Mouse (Mus musculus): Measurements from ENCODE around the gene Rarres1. TPM values are rescaled to one million over a fixed set of nuclear protein-coding genes. Genes with fewer than 3 reads are reported as not detected.

The Rarres1 gene
- polyA plus RNA-seq, 1 experiment from 2014 or later, result 1.4 TPM

- H3K27ac ChIP-seq (ENCODE audit: low read length), result no peak overlapping the region
- no peak overlapping the region for H3K9ac ChIP-seq (replicated peaks; ENCODE audit: low read depth, low read length)
- no peaks in the 10 kb centered on the region for H3K4me1 ChIP-seq (replicated peaks; ENCODE audit: control insufficient read depth, insufficient read depth, low read length)
- no peak for ATAC-seq
- no peaks in the 10 kb centered on the region for H3K27me3 ChIP-seq (replicated peaks; ENCODE audit: control insufficient read depth, insufficient read depth, low read length)
- H3K9me3 ChIP-seq (ENCODE audit: control insufficient read depth, low read length), result no peaks in the 10 kb centered on the region
- 77% methylated on average over 5 of the region's 5 CpGs for WGBS
- no peak overlapping the region for H3K4me3 ChIP-seq (replicated peaks; ENCODE audit: low read length)
- H3K36me3 ChIP-seq (ENCODE audit: control insufficient read depth, insufficient read depth), result peaks cover 24% of the 10 kb centered on the region
- no peak overlapping the region for H3K4me2 ChIP-seq (ENCODE audit: low read length)
Observed at GRCm38 (mm10) chr3:67450601-67451210, 64.6 kb downstream of the Rarres1 start.

- no peak overlapping the region for H3K4me2 ChIP-seq (ENCODE audit: low read length)
- no peaks in the 10 kb centered on the region for H3K4me1 ChIP-seq (replicated peaks; ENCODE audit: control insufficient read depth, insufficient read depth, low read length)
- no peaks in the 10 kb centered on the region for H3K9me3 ChIP-seq (ENCODE audit: control insufficient read depth, low read length)
- H3K4me3 ChIP-seq (replicated peaks; ENCODE audit: low read length), result no peak overlapping the region
- no peaks in the 10 kb centered on the region for H3K27me3 ChIP-seq (replicated peaks; ENCODE audit: control insufficient read depth, insufficient read depth, low read length)
- H3K9ac ChIP-seq (replicated peaks; ENCODE audit: low read depth, low read length), result no peak overlapping the region
- ATAC-seq, result no peak
- peaks cover 27% of the 10 kb centered on the region for H3K36me3 ChIP-seq (ENCODE audit: control insufficient read depth, insufficient read depth)
- 95% methylated on average over 21 of the region's 21 CpGs for WGBS
- no peak overlapping the region for H3K27ac ChIP-seq (ENCODE audit: low read length)
Observed at GRCm38 (mm10) chr3:67449660-67450059, 65.7 kb downstream of the Rarres1 start.

GRCm38 (mm10) chr3:67447143-67447542 lies 68.2 kb downstream of the Rarres1 start:
- no peaks in the 10 kb centered on the region for H3K27me3 ChIP-seq (replicated peaks; ENCODE audit: control insufficient read depth, insufficient read depth, low read length)
- peaks cover 27% of the 10 kb centered on the region for H3K36me3 ChIP-seq (ENCODE audit: control insufficient read depth, insufficient read depth)
- H3K4me1 ChIP-seq (replicated peaks; ENCODE audit: control insufficient read depth, insufficient read depth, low read length), result no peaks in the 10 kb centered on the region
- no peak overlapping the region for H3K27ac ChIP-seq (ENCODE audit: low read length)
- H3K4me2 ChIP-seq (ENCODE audit: low read length), result no peak overlapping the region
- no peak overlapping the region for H3K4me3 ChIP-seq (replicated peaks; ENCODE audit: low read length)
- H3K9me3 ChIP-seq (ENCODE audit: control insufficient read depth, low read length), result no peaks in the 10 kb centered on the region
- WGBS, result 94% methylated on average over 2 of the region's 2 CpGs
- H3K9ac ChIP-seq (replicated peaks; ENCODE audit: low read depth, low read length), result no peak overlapping the region
- ATAC-seq, result no peak

- Histone ChIP-seq H3K4me3 (replicated peaks; ENCODE audit: low read length) (no peak overlapping the region), H3K36me3 (ENCODE audit: control insufficient read depth, insufficient read depth) (peaks cover 21% of the 10 kb centered on the region)
- WGBS, result 95% methylated on average over 6 of the region's 6 CpGs
Observed at GRCm38 (mm10) chr3:67434011-67434410, 81.3 kb downstream of the Rarres1 start.

GRCm38 (mm10) chr3:67429999-67430380 lies 85.3 kb downstream of the Rarres1 start, which contains the start of gene Gfm1:
Gfm1 (plus strand) TSS chr3:67430096.
- H3K27me3 ChIP-seq (replicated peaks; ENCODE audit: control insufficient read depth, insufficient read depth, low read length), result no peaks in the 10 kb centered on the region
- peak; percentile 98 for ATAC-seq
- H3K4me3 ChIP-seq (replicated peaks; ENCODE audit: low read length), result peak within 1 kb of the TSS; percentile 93
- H3K4me2 ChIP-seq (ENCODE audit: low read length), result peak within 1 kb of the TSS; percentile 78
- peak within 1 kb of the TSS; percentile 79 for H3K9ac ChIP-seq (replicated peaks; ENCODE audit: low read depth, low read length)
- H3K27ac ChIP-seq (ENCODE audit: low read length), result no peak within 1 kb of the TSS
- peaks cover 3% of the 10 kb centered on the region; the same call in 1 of the 2 replicates for H3K9me3 ChIP-seq (ENCODE audit: control insufficient read depth, low read length)
- H3K4me1 ChIP-seq (replicated peaks; ENCODE audit: control insufficient read depth, insufficient read depth, low read length), result peaks cover 9% of the 10 kb centered on the region
- H3K36me3 ChIP-seq (ENCODE audit: control insufficient read depth, insufficient read depth), result peaks cover under 1% of the 10 kb centered on the region; the same call in 1 of the 2 replicates
- WGBS, result 0% methylated on average over 24 of the region's 24 CpGs

More at GRCm38 (mm10) chr3:67434011-67434410, 81.3 kb downstream of the Rarres1 start:
- H3K4me2 ChIP-seq (ENCODE audit: low read length), result no peak overlapping the region
- H3K27me3 ChIP-seq (replicated peaks; ENCODE audit: control insufficient read depth, insufficient read depth, low read length), result no peaks in the 10 kb centered on the region
- H3K27ac ChIP-seq (ENCODE audit: low read length), result no peak overlapping the region
- H3K9me3 ChIP-seq (ENCODE audit: control insufficient read depth, low read length), result no peaks in the 10 kb centered on the region
- ATAC-seq, result no peak
- no peak overlapping the region for H3K9ac ChIP-seq (replicated peaks; ENCODE audit: low read depth, low read length)
- peaks cover 9% of the 10 kb centered on the region for H3K4me1 ChIP-seq (replicated peaks; ENCODE audit: control insufficient read depth, insufficient read depth, low read length)

GRCm38 (mm10) chr3:67429338-67429998 lies 85.9 kb downstream of the Rarres1 start:
- peak; percentile 10; the same call in 1 of the 2 replicates for ATAC-seq
- Histone ChIP-seq H3K27ac (ENCODE audit: low read length) (no peak overlapping the region), H3K27me3 (replicated peaks; ENCODE audit: control insufficient read depth, insufficient read depth, low read length) (no peaks in the 10 kb centered on the region), H3K9ac (replicated peaks; ENCODE audit: low read depth, low read length) (peak overlapping the region; percentile 79; the same call in 1 of the 2 replicates), H3K36me3 (ENCODE audit: control insufficient read depth, insufficient read depth) (no peaks in the 10 kb centered on the region), H3K4me2 (ENCODE audit: low read length) (peak overlapping the region; percentile 78), H3K4me1 (replicated peaks; ENCODE audit: control insufficient read depth, insufficient read depth, low read length) (peaks cover 9% of the 10 kb centered on the region), H3K9me3 (ENCODE audit: control insufficient read depth, low read length) (peaks cover 3% of the 10 kb centered on the region; the same call in 1 of the 2 replicates), H3K4me3 (replicated peaks; ENCODE audit: low read length) (peak overlapping the region; percentile 93)
- WGBS, result 33% methylated on average over 8 of the region's 8 CpGs

Other genes starting within 250 kb of the Rarres1 start
- 14.2 and 14.3 TPM in 2 replicates for gene Mlf1, start 141.4 kb downstream of the Rarres1 start, polyA plus RNA-seq (2015; fragmentation: Nextera tagmentation; extraction: Ambion mirVana)
- gene Gm17402, start 140.4 kb downstream of the Rarres1 start, polyA plus RNA-seq (2015; fragmentation: Nextera tagmentation; extraction: Ambion mirVana), result not detected in 2 replicates
- 33.6 and 38.2 TPM in 2 replicates for gene Gfm1, start 85.4 kb downstream of the Rarres1 start, polyA plus RNA-seq (2015; fragmentation: Nextera tagmentation; extraction: Ambion mirVana)
- 70.4 and 70.5 TPM in 2 replicates for gene Lxn, start 51.6 kb downstream of the Rarres1 start, polyA plus RNA-seq (2015; fragmentation: Nextera tagmentation; extraction: Ambion mirVana)
- 35.5 and 45.2 TPM in 2 replicates for gene Mfsd1, start 67.2 kb upstream of the Rarres1 start, polyA plus RNA-seq (2015; fragmentation: Nextera tagmentation; extraction: Ambion mirVana)